Mouse (Mus musculus) G1E-ER4 (cell line): Measurements from ENCODE around the gene Pgm2l1. TPM values are rescaled to one million over a fixed set of nuclear protein-coding genes. Genes with fewer than 3 reads are reported as not detected.

Experiments
- GATA1 ChIP-seq: IDR thresholded peaks from one replicate; pipeline ENCODE4 v1.8.0; 2012; ENCODE audit warnings: low read length, inconsistent platforms
- polyA plus RNA-seq: library from polyadenylated mRNA; stranded (reverse); fragments of >175 nt; gene quantifications from 2 replicates; pipeline ENCODE4 v1.2.3, GENCODE M21; 2012

Pgm2l1 gene
- polyA plus RNA-seq, 1 experiment: 24.7 TPM

GRCm38 (mm10) chr7:100272369-100272768 is 45.2 kb downstream of the Pgm2l1 start:
- TF ChIP-seq GATA1: no peak

- no peak for TF ChIP-seq GATA1
These were observed 47.3 kb downstream of the Pgm2l1 start for GRCm38 (mm10) chr7:100274507-100274906.

- no peak for TF ChIP-seq GATA1
These were observed 49.2 kb downstream of the Pgm2l1 start for GRCm38 (mm10) chr7:100276397-100276796.

GRCm38 (mm10) chr7:100279803-100280202 is 52.6 kb downstream of the Pgm2l1 start:
- TF ChIP-seq GATA1: no peak

- TF ChIP-seq GATA1: no peak
These were observed 54.4 kb downstream of the Pgm2l1 start for GRCm38 (mm10) chr7:100281596-100281995.

- no peak for TF ChIP-seq GATA1
These were observed 56.1 kb downstream of the Pgm2l1 start for GRCm38 (mm10) chr7:100283298-100283697.

- TF ChIP-seq GATA1: no peak
These were observed 58.2 kb downstream of the Pgm2l1 start, which contains the start of gene P4ha3 for GRCm38 (mm10) chr7:100285383-100285782. P4ha3 (plus strand) TSS chr7:100285520.

- no peak for TF ChIP-seq GATA1
These were observed 60.8 kb downstream of the Pgm2l1 start for GRCm38 (mm10) chr7:100287748-100288578.

- TF ChIP-seq GATA1: no peak
These were observed 61.4 kb downstream of the Pgm2l1 start for GRCm38 (mm10) chr7:100288622-100289021.

- no peak for TF ChIP-seq GATA1
These were observed 66.4 kb downstream of the Pgm2l1 start for GRCm38 (mm10) chr7:100293546-100293945.

GRCm38 (mm10) chr7:100295745-100296144 is 68.6 kb downstream of the Pgm2l1 start:
- no peak for TF ChIP-seq GATA1

GRCm38 (mm10) chr7:100296699-100297098 is 69.5 kb downstream of the Pgm2l1 start:
- TF ChIP-seq GATA1: no peak

- TF ChIP-seq GATA1: no peak
These were observed 71.8 kb downstream of the Pgm2l1 start for GRCm38 (mm10) chr7:100298861-100299510.

- no peak for TF ChIP-seq GATA1
These were observed 74.2 kb downstream of the Pgm2l1 start for GRCm38 (mm10) chr7:100301390-100301789.

- no peak for TF ChIP-seq GATA1
These were observed 75.1 kb downstream of the Pgm2l1 start for GRCm38 (mm10) chr7:100302316-100302715.

GRCm38 (mm10) chr7:100305894-100306293 is 78.7 kb downstream of the Pgm2l1 start:
- no peak for TF ChIP-seq GATA1

GRCm38 (mm10) chr7:100307872-100308653 is 80.9 kb downstream of the Pgm2l1 start:
- no peak for TF ChIP-seq GATA1
